Mouse (Mus musculus): ENCODE results near the gene Olfr462.

GRCm38 (mm10) chr11:87860426-87860825, 31.6 kb downstream of the Olfr462 start:
- TF ChIP-seq CTCF (conservative IDR thresholded peaks at IDR 0.05 in 1 of 2, IDR thresholded peaks at IDR 0.05 in 1 of 2; ENCODE audit: low read depth in 2 of 2, low read length in 2 of 2) (no peak), MAX (IDR thresholded peaks at IDR 0.05; ENCODE audit: low read length) (no peak), MAFK (IDR thresholded peaks at IDR 0.05; ENCODE audit: insufficient replicate concordance, low read length) (no peak), POLR2A (IDR thresholded peaks at IDR 0.05; ENCODE audit: low read depth, low read length) (no peak), ETS1 (conservative IDR thresholded peaks at IDR 0.05; ENCODE audit: low read depth, low read length) (no peak), ZNF384 (IDR thresholded peaks at IDR 0.05; ENCODE audit: low read depth, low read length) (no peak)
